Mouse (Mus musculus): ENCODE measurements around the gene Skp2. TPM values are rescaled to one million over a fixed set of nuclear protein-coding genes. Genes with fewer than 3 reads are reported as not detected.
A peak's percentile ranks its signal among the peaks of the same experiment; 100 is the strongest.

Skp2 gene
- polyA plus RNA-seq, 1 experiment: 0.91 TPM

DNA sequence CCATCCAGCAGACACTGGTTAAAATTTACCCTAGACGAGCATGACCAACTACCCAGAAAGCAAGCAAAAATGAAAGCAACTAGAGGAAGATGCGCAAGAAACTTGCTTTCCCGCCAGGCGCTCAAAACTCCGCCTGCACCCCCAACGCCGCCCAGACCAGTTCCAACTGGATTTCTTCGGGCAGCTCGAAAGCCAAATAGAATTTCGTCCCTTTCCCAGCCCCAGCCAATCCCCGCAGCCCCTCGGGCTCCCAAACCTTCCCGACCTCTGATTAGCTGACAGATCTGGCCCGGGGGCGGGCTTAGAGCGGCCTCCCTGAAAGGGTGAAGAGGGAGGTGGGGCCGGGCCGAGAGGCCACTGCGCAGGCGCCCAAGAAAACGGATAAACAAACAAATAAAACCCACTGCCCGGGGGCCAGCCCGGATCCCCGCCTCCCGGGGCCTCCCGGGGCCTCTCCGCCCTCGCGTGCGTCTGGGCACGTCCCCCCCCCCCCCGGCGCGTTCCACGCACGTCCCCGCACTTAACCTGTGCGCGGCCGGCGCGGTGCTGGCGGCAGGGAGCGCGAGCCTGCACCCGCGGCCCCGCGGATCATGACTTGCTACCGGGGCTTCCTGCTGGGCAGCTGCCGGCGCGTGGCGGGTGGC, 84.2 kb downstream of the Skp2 start, which contains the start of gene Nadk2:
Gene Nadk2 (plus strand): TSS at position 349 of the 644 bp plus-strand sequence.
- TF ChIP-seq CTCF (IDR thresholded peaks at IDR 0.05; ENCODE audit: extremely low read depth, insufficient read length, insufficient replicate concordance, low read depth, low read length) (no peak), POLR2A (IDR thresholded peaks at IDR 0.05; ENCODE audit: low read depth, low read length) (0 out of 2 replicates have a peak, but pooled peaks have one; percentile 14)
- peak within 1 kb of the TSS; percentile 58 for H3K27ac ChIP-seq (ENCODE audit: insufficient read depth, low read depth, low read length)
- no peaks in the 10 kb centered on the region for H3K27me3 ChIP-seq (ENCODE audit: control insufficient read depth, insufficient read depth, low read length)
- peak within 1 kb of the TSS; percentile 84 for H3K4me3 ChIP-seq (ENCODE audit: low read depth, low read length)
- WGBS: 1% methylated on average over 53 of the region's 54 CpGs
- no peaks in the 10 kb centered on the region for H3K36me3 ChIP-seq (ENCODE audit: control insufficient read depth, insufficient read depth, low read length)
- peaks cover 13% of the 10 kb centered on the region for H3K4me1 ChIP-seq (ENCODE audit: control insufficient read depth, insufficient read depth, insufficient read length, low read length)

DNA sequence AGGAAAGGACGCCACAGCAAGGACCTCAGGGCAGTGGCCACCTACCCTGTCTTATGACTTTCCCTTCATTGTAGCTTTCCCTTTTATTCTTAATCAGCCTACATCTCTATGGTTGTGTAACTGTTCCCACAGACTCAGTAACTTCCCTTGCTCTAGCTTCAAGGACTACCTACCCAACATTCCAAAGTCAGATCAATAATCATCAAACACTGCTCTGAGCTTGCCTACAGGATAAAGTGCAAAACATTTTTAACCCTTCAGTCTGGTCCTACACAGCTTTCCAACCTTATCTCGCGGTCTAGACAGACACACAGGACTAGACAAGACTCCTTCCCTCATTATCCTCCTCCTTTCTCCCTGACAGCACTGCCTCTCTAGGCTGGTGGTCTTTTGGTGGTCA, 84.9 kb downstream of the Skp2 start:
- Histone ChIP-seq H3K27ac (ENCODE audit: insufficient read depth, low read depth, low read length) (peak overlapping the region; percentile 58), H3K4me1 (ENCODE audit: control insufficient read depth, insufficient read depth, insufficient read length, low read length) (peaks cover 11% of the 10 kb centered on the region), H3K4me3 (ENCODE audit: low read depth, low read length) (peak overlapping the region; percentile 84), H3K27me3 (ENCODE audit: control insufficient read depth, insufficient read depth, low read length) (no peaks in the 10 kb centered on the region), H3K36me3 (ENCODE audit: control insufficient read depth, insufficient read depth, low read length) (no peaks in the 10 kb centered on the region)
- TF ChIP-seq CTCF (IDR thresholded peaks at IDR 0.05; ENCODE audit: extremely low read depth, insufficient read length, insufficient replicate concordance, low read depth, low read length) (no peak), POLR2A (IDR thresholded peaks at IDR 0.05; ENCODE audit: low read depth, low read length) (no peak)
- 0% methylated on average over 3 of the region's 3 CpGs for WGBS

DNA sequence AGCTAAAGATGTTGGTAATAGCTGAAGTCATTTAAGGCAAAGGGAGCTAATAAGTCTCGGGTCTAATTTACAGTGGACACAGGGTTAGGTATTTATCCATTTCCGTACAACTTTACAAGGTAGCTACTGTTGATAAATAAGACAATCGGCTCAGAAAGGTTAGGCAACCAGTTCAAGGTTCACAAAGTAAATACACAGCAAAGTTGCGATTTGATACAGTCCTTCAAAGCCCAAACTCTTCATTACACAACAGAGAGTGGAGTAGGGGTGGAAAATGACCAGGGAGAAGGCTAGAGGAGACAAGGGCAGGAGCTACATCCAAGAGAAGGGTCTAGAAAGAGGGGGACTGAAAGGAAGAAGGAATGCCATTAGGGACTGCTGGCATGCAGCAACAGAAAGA, 86.3 kb downstream of the Skp2 start:
- H3K4me3 ChIP-seq (ENCODE audit: low read depth, low read length): no peak overlapping the region
- peaks cover 7% of the 10 kb centered on the region for H3K4me1 ChIP-seq (ENCODE audit: control insufficient read depth, insufficient read depth, insufficient read length, low read length)
- no peaks in the 10 kb centered on the region for H3K27me3 ChIP-seq (ENCODE audit: control insufficient read depth, insufficient read depth, low read length)
- no peak overlapping the region for H3K27ac ChIP-seq (ENCODE audit: insufficient read depth, low read depth, low read length)
- WGBS: 25% methylated on average over 4 of the region's 4 CpGs
- H3K36me3 ChIP-seq (ENCODE audit: control insufficient read depth, insufficient read depth, low read length): no peaks in the 10 kb centered on the region
- TF ChIP-seq POLR2A (IDR thresholded peaks at IDR 0.05; ENCODE audit: low read depth, low read length) (no peak), CTCF (IDR thresholded peaks at IDR 0.05; ENCODE audit: extremely low read depth, insufficient read length, insufficient replicate concordance, low read depth, low read length) (no peak)

Other genes starting within 250 kb of the Skp2 start
- not detected in 2 replicates for gene Ranbp3l, start 187.5 kb downstream of the Skp2 start, polyA plus RNA-seq (2012; rRNA removed)
- 12.2 and 13.6 TPM in 2 replicates for gene Nadk2, start 84.2 kb downstream of the Skp2 start, polyA plus RNA-seq (2012; rRNA removed)
- 3.4 and 10.8 TPM in 2 replicates for gene Lmbrd2, start 14.9 kb downstream of the Skp2 start, polyA plus RNA-seq (2012; rRNA removed)
- gene Ugt3a1, start 121.5 kb upstream of the Skp2 start, polyA plus RNA-seq (2012; rRNA removed): not detected in 2 replicates
- not detected in 2 replicates for gene Ugt3a2, start 180.1 kb upstream of the Skp2 start, polyA plus RNA-seq (2012; rRNA removed)